Mouse (Mus musculus): Measurements from ENCODE around the gene Tmem161a.

DNA sequence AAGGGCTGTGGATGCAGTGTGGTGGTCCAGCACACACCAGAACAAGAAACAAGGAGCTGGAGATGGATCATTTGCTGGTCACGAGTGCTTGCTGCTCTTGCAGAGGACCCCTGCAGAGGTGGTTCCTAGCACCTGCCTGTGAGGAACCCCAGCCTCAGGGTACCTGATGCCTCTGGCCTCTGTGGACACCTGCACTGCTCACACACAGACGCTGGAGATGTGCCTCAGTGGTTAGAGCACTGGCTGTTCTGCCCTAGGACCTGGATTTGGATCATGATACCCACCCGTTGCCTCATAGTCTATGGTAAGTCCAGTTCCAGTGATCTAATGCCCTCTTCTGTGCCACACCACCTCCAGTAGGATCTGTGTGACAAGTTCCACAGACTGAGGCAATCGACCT is 35.6 kb upstream of the Tmem161a start:
- TF ChIP-seq CTCF (IDR thresholded peaks at IDR 0.05; ENCODE audit: extremely low read depth, insufficient read depth, low read length) (no peak), POLR2A (IDR thresholded peaks at IDR 0.05; ENCODE audit: extremely low read depth, insufficient read depth, low read length) (no peak)

Data from cortical plate, adult 2 months (tissue).